Mouse (Mus musculus) E14TG2a.4 (cell line): Measurements from ENCODE around the gene Med25.

ENCODE experiments used
- CTCF ChIP-seq: conservative IDR thresholded peaks from 2 replicates; pipeline ENCODE4 v1.5.1; 2014; ENCODE audit warnings: low read length
- NANOG ChIP-seq: IDR thresholded peaks from 2 replicates; pipeline ENCODE4 v1.6.1; 2014; ENCODE audit warnings: borderline replicate concordance, low read length, mixed read lengths
- POU5F1 ChIP-seq: IDR thresholded peaks from 2 replicates; pipeline ENCODE4 v1.6.1; 2014; ENCODE audit warnings: low read length, borderline replicate concordance

- TF ChIP-seq CTCF (no peak), NANOG (no peak), POU5F1 (no peak)
Measured at GRCm38 (mm10) chr7:44890737-44891136, 1.8 kb downstream of the Med25 start.
